Mouse (Mus musculus) WW6 (cell line): ENCODE data around the gene Fbxl19.

ENCODE experiments used
- DNase-seq: peaks from one replicate; pipeline ENCODE4 v3.0.0-alpha.2; 2013; ENCODE audit warnings: low read depth, low spot score

The Fbxl19 gene

GRCm38 (mm10) chr7:127801010-127801621 is 56.8 kb downstream of the Fbxl19 start:
- no peak for DNase-seq

- no peak for DNase-seq
Observed at GRCm38 (mm10) chr7:127802313-127802712, 58.0 kb downstream of the Fbxl19 start.

GRCm38 (mm10) chr7:127808821-127809220 is 64.5 kb downstream of the Fbxl19 start:
- no peak for DNase-seq

DNA sequence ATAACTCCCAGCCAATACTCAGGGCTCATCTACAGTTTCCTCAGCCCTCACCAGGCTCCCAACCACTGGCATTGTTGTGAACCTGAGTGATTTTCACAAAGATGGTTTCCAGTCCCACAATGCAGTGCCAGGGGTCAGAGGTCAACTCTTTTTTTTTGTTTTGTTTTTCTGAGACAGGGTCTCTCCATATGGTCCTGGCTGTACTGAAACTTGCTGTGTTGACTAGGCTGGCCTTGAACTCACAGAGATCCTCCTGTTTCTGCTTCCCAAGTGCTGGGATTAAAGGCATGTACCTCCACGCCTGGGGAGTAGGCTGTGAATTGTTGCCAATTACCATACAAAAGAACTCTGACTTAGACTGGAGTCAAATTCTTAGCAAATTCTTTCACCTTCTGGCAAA is 65.5 kb downstream of the Fbxl19 start:
- no peak for DNase-seq

GRCm38 (mm10) chr7:127810650-127811049 is 66.3 kb downstream of the Fbxl19 start:
- no peak for DNase-seq

DNA sequence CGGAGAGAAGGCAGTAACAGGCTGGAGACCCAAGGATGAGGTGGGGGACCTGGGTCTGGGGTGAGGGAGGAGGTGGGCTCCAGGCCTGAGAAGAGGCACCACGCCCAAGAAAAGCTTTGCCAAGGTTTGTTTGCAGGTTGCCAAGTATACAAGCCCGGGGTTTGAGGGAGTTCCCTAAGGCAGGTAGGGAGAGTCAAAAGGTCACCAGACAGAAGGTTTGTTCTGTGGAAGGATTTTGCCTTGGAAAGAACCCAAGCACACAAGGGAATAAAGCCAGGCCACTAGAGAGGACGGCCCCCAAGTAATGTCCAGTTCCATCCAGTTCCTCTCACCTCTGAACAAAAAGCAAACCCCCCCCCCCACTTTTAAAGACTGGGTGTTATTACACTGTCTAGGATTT is 66.9 kb downstream of the Fbxl19 start:
- no peak for DNase-seq

GRCm38 (mm10) chr7:127812292-127812691 is 67.9 kb downstream of the Fbxl19 start:
- DNase-seq: no peak

DNA sequence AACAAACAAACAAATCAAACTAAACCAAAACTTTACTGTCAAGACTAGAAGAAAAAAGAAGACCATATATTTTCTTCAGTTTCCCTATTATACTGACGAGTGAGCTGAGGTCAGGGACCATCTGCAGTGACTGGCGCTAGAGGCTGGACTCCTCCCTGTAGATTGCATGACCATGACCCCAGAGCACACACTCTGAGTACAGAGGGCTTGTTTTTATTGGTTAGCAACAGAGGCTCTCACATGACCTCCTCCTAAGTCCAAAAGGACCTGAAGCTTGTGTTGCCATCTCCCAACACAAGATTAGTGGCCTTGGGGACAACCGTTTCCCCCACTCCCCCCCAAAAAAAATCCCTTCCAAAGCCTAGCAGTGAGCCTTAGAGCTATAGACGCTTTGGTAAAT is 69.5 kb downstream of the Fbxl19 start:
- DNase-seq: no peak

GRCm38 (mm10) chr7:127814241-127814921 is 70.0 kb downstream of the Fbxl19 start:
- DNase-seq: no peak

GRCm38 (mm10) chr7:127815116-127815665 is 70.8 kb downstream of the Fbxl19 start:
- DNase-seq: no peak

DNA sequence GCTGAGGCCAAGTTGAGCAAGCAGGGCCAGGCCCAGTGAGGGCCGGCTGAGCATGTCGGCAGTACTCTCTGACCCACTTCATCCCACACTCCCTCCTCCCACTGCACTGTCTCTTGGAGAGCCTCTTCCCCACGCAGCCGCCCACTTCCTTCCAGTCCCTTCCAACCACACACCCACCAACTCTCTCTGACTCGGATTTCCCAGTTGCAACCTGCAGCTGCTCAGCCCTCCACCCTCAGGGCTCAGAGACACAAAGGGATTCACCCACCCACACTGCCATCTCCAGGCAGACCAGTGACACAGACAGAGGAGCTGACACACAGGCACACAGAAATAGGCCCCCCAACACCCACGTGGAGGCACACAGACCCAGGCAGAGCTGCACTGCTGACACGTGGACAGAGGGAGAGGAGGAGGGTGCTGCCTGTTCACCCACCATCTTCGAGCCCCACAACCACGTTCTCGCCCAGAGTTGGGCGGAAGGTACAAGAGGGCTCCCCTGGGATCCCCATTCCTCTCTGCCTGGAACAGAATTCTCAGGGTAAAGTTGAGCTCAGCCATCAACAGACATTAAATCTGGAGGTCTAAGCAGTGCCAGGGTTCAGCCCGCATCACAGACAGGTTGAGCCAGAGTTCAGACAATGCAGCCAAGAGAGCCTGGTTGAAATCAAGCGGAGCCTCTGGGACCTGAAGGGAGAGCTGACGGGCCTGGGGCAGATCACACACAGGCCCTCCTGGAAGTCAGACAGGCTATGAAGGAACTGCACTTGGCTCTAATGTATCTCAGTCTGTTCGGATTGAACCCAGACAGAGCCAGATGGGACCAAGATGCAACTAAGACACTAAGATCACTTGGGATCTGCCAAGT is 71.8 kb downstream of the Fbxl19 start:
- peak; percentile 52 for DNase-seq

DNA sequence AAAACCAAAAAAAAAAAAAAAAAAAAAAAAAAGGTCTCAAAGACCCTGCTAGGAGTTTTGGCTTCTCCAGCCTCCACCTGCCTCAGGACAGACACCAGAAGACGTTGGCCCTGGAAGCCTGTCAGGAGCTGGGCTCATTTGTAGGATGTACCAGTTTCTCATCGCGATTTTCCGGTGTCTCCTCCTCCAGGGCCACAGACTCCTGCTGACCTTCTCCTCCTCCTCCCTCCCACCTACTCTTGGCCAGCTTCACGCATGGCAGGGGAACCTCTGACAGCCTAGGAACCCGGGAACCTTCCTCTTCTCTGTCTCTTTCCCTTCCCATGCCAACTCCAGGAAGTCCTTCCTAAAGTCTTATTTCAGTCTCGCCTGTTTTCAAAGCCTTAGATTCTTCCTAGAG is 72.7 kb downstream of the Fbxl19 start:
- DNase-seq: no peak

GRCm38 (mm10) chr7:127817776-127818175 is 73.4 kb downstream of the Fbxl19 start:
- no peak for DNase-seq
